In the genomic region with DNA sequence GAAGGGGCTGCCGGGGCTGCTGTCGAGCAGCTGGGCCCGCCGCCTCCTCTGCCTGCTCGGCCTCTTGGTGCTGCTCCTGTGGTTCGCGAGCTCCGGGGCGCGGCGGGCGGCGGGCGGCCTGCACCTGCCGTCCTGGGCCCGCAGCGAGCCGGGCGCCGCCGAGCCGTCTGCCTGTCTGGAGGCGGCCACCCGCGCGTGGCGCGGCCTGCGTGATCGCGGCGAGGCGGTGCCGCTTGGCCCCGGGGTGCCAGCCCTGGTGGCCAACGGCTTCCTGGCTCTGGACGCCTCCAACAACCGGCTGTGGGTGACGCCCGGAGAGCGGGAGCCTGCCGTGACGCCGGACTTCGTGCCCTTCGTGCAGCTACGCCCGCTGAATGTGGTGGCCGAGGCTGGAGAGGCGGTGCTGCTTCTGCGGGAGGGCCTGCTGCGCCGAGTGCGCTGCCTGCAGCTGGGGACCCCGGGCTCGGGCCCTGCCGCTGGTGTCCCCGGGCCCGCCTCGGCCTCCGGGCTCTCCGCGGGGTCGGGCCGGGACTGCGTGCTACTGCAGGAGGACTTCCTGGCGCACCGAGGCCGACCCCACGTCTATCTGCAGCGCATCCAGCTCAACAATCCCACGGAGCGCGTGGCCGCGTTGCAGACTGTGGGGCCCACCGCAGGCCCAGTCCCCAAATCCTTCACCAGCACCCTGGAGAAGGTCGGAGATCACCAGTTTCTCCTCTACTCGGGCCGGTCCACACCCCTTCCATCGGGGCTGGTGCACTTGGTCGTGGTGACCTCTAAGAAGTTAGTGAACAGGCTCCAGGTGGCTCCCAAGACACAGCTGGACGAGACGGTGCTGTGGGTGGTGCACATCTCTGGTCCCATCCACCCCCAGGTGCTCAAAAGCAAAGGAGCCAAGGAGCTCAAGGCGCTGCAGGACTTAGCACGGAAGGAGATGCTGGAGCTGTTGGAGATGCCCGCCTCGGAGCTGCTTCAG, we compare ENCODE assay signal across 8 mouse cellular contexts. TPM values are rescaled to one million over a fixed set of nuclear protein-coding genes. Genes with fewer than 3 reads are reported as not detected.
DNase-seq lines count a peak whose midpoint lies in the region; ATAC-seq and TF ChIP-seq lines count a peak whose summit lies in the region.

No protein-coding gene starts in this region.

- DNase-seq in kidney, adult 2 months, result peak; percentile 45
- no peak for DNase-seq in kidney, adult 18-20 months
- DNase-seq in ZHBTc4 (ENCODE audit: low read depth, low spot score), result peak; percentile 42
- DNase-seq in forebrain, embryonic 14.5 days (ENCODE audit: low spot score), result no peak
- no peak for DNase-seq in midbrain, embryonic 11.5 days (ENCODE audit: low spot score, missing footprints)
- DNase-seq in stomach, postnatal 0 days (ENCODE audit: low spot score), result peak; percentile 74
- no peak for DNase-seq in layer of hippocampus, postnatal 14 days (ENCODE audit: low spot score in 2 of 2)

- H3K4me1 ChIP-seq in kidney, adult 2 months (ENCODE audit: control insufficient read depth, insufficient read depth, low read length), result peaks cover 25% of the 10 kb centered on the region
- H3K4me1 ChIP-seq in forebrain, embryonic 14.5 days (ENCODE audit: control insufficient read depth, insufficient read depth, low read length), result peaks cover 25% of the 10 kb centered on the region
- H3K4me1 ChIP-seq in kidney, embryonic 16.5 days (ENCODE audit: insufficient read depth, low read length), result peaks cover 43% of the 10 kb centered on the region
- peaks cover 14% of the 10 kb centered on the region for H3K4me1 ChIP-seq in midbrain, embryonic 11.5 days (ENCODE audit: control insufficient read depth, insufficient read depth, low read length)
- H3K4me1 ChIP-seq in stomach, postnatal 0 days (replicated peaks; ENCODE audit: control insufficient read depth, insufficient read depth), result peaks cover 11% of the 10 kb centered on the region; the same call in 1 of the 2 replicates

- 3% methylated on average over 86 of the region's 88 CpGs for WGBS in kidney, adult 2 months
- WGBS in forebrain, embryonic 14.5 days, result 7% methylated on average over 78 of the region's 88 CpGs
- WGBS in kidney, embryonic 16.5 days, result 6% methylated on average over 86 of the region's 88 CpGs
- whole genome bisulfite sequencing in midbrain, embryonic 11.5 days, result 9% methylated on average over 72 of the region's 88 CpGs
- 5% methylated on average over 63 of the region's 88 CpGs for WGBS in stomach, postnatal 0 days

- no peak for TF ChIP-seq EP300 in stomach, postnatal 0 days (optimal IDR thresholded peaks at IDR 0.05)

- no peaks in the 10 kb centered on the region for H3K27me3 ChIP-seq in kidney, adult 2 months (replicated peaks; ENCODE audit: control insufficient read depth, insufficient read depth, low read length)
- no peaks in the 10 kb centered on the region for H3K27me3 ChIP-seq in forebrain, embryonic 14.5 days (replicated peaks; ENCODE audit: control insufficient read depth, insufficient read depth, low read length)
- no peaks in the 10 kb centered on the region for H3K27me3 ChIP-seq in kidney, embryonic 16.5 days (ENCODE audit: insufficient read depth, low read length)
- H3K27me3 ChIP-seq in midbrain, embryonic 11.5 days (ENCODE audit: control insufficient read depth, insufficient read depth, low read length), result no peaks in the 10 kb centered on the region; the same call in 1 of the 2 replicates
- no peaks in the 10 kb centered on the region for H3K27me3 ChIP-seq in stomach, postnatal 0 days (ENCODE audit: control insufficient read depth, insufficient read depth, low read length)

- no peak for TF ChIP-seq CTCF in kidney, adult 2 months (conservative IDR thresholded peaks at IDR 0.05; ENCODE audit: insufficient read depth, insufficient read length, low read depth, low read length)
- no peak for TF ChIP-seq CTCF in stomach, postnatal 0 days (IDR thresholded peaks at IDR 0.05; ENCODE audit: low read depth)

- H3K4me2 ChIP-seq in forebrain, embryonic 14.5 days (ENCODE audit: low read length), result peak overlapping the region; percentile 99
- H3K4me2 ChIP-seq in kidney, embryonic 16.5 days (replicated peaks; ENCODE audit: low read depth, low read length), result peak overlapping the region; percentile 90
- peak overlapping the region; percentile 100 for H3K4me2 ChIP-seq in midbrain, embryonic 11.5 days
- H3K4me2 ChIP-seq in stomach, postnatal 0 days (replicated peaks; ENCODE audit: low read depth), result peak overlapping the region; percentile 99

- H3K36me3 ChIP-seq in kidney, adult 2 months (ENCODE audit: control insufficient read depth, insufficient read depth, low read length), result peaks cover 10% of the 10 kb centered on the region
- peaks cover 31% of the 10 kb centered on the region for H3K36me3 ChIP-seq in forebrain, embryonic 14.5 days (ENCODE audit: control insufficient read depth, insufficient read depth, low read length)
- peaks cover 30% of the 10 kb centered on the region for H3K36me3 ChIP-seq in kidney, embryonic 16.5 days (ENCODE audit: insufficient read depth, low read length)
- H3K36me3 ChIP-seq in midbrain, embryonic 11.5 days (ENCODE audit: control insufficient read depth, insufficient read depth, low read length), result peaks cover 14% of the 10 kb centered on the region; the same call in 1 of the 2 replicates
- peaks cover 17% of the 10 kb centered on the region for H3K36me3 ChIP-seq in stomach, postnatal 0 days (ENCODE audit: control insufficient read depth, insufficient read depth, low read length)

- no peak for TF ChIP-seq POLR2A in kidney, adult 2 months (IDR thresholded peaks at IDR 0.05; ENCODE audit: low read depth, low read length)

- no peaks in the 10 kb centered on the region for H3K9me3 ChIP-seq in forebrain, embryonic 14.5 days (replicated peaks; ENCODE audit: control insufficient read depth, low read length)
- no peaks in the 10 kb centered on the region for H3K9me3 ChIP-seq in kidney, embryonic 16.5 days (ENCODE audit: low read length)
- no peaks in the 10 kb centered on the region for H3K9me3 ChIP-seq in midbrain, embryonic 11.5 days (ENCODE audit: control insufficient read depth, low read length)
- H3K9me3 ChIP-seq in stomach, postnatal 0 days (ENCODE audit: control insufficient read depth, low read length), result no peaks in the 10 kb centered on the region

- H3K9ac ChIP-seq in forebrain, embryonic 14.5 days (ENCODE audit: low read length), result peak overlapping the region; percentile 86
- peak overlapping the region; percentile 89 for H3K9ac ChIP-seq in kidney, embryonic 16.5 days (replicated peaks; ENCODE audit: low read length)
- H3K9ac ChIP-seq in midbrain, embryonic 11.5 days (ENCODE audit: low read length), result peak overlapping the region; percentile 84
- H3K9ac ChIP-seq in stomach, postnatal 0 days (ENCODE audit: low read length), result peak overlapping the region; percentile 90

- peak overlapping the region; percentile 82 for H3K4me3 ChIP-seq in kidney, adult 2 months (ENCODE audit: insufficient read depth, low read depth, low read length)
- peak overlapping the region; percentile 92 for H3K4me3 ChIP-seq in forebrain, embryonic 14.5 days (ENCODE audit: low read depth, low read length)
- H3K4me3 ChIP-seq in kidney, embryonic 16.5 days (ENCODE audit: low read length), result peak overlapping the region; percentile 90
- peak overlapping the region; percentile 97 for H3K4me3 ChIP-seq in midbrain, embryonic 11.5 days (ENCODE audit: low read depth, low read length)
- H3K4me3 ChIP-seq in stomach, postnatal 0 days (ENCODE audit: low read depth, low read length), result peak overlapping the region; percentile 92

- ATAC-seq in forebrain, embryonic 14.5 days, result peak; percentile 66
- ATAC-seq in kidney, embryonic 16.5 days (ENCODE audit: low FRiP score, low TSS enrichment), result peak; percentile 25
- peak; percentile 67 for ATAC-seq in midbrain, embryonic 11.5 days (ENCODE audit: low FRiP score)
- peak; percentile 71 for ATAC-seq in stomach, postnatal 0 days (ENCODE audit: low FRiP score, low TSS enrichment)

- H3K27ac ChIP-seq in kidney, adult 2 months (ENCODE audit: insufficient read depth, low read depth, low read length), result peak overlapping the region; percentile 21; the same call in 1 of the 2 replicates
- H3K27ac ChIP-seq in forebrain, embryonic 14.5 days (ENCODE audit: low read depth, low read length), result peak overlapping the region; percentile 55; the same call in 1 of the 2 replicates
- peak overlapping the region; percentile 72 for H3K27ac ChIP-seq in kidney, embryonic 16.5 days (ENCODE audit: low read length)
- 0 out of 2 replicates have a peak overlapping the region, but pooled peaks have one; percentile 5 for H3K27ac ChIP-seq in midbrain, embryonic 11.5 days (ENCODE audit: low read depth, low read length)
- peak overlapping the region; percentile 91 for H3K27ac ChIP-seq in stomach, postnatal 0 days (replicated peaks)

RNA-seq across cellular contexts. Expression of a gene that starts 0.6 kb away (rescaled TPM):
- 62.6 and 82.4 TPM in 2 replicates for polyA plus RNA-seq in kidney, adult 2 months (2012; rRNA removed)
- 12.5 TPM in 2 replicates for polyA plus RNA-seq in forebrain, embryonic 14.5 days (2014; fragmentation: Nextera tagmentation; extraction: Ambion mirVana)
- polyA plus RNA-seq in kidney, embryonic 16.5 days (2015; fragmentation: Nextera tagmentation; extraction: Ambion mirVana), result 10.4 and 13.9 TPM in 2 replicates
- polyA plus RNA-seq in midbrain, embryonic 11.5 days (2014; fragmentation: Nextera tagmentation; extraction: Ambion mirVana), result 14.3 and 15.3 TPM in 2 replicates
- 13.3 and 15.5 TPM in 2 replicates for polyA plus RNA-seq in stomach, postnatal 0 days (2015; fragmentation: Nextera tagmentation; extraction: Ambion mirVana)
- total RNA-seq in layer of hippocampus, postnatal 14 days (2021), result 10 to 100 TPM; 27.7 to 28.8 TPM

RNA-seq across cellular contexts. Expression of a gene that starts 4.8 kb away (rescaled TPM):
- polyA plus RNA-seq in kidney, adult 2 months (2012; rRNA removed), result 42.1 and 45.9 TPM in 2 replicates
- 15.0 and 18.8 TPM in 2 replicates for polyA plus RNA-seq in forebrain, embryonic 14.5 days (2014; fragmentation: Nextera tagmentation; extraction: Ambion mirVana)
- polyA plus RNA-seq in kidney, embryonic 16.5 days (2015; fragmentation: Nextera tagmentation; extraction: Ambion mirVana), result 58.6 and 61.5 TPM in 2 replicates
- polyA plus RNA-seq in midbrain, embryonic 11.5 days (2014; fragmentation: Nextera tagmentation; extraction: Ambion mirVana), result 24.2 and 25.8 TPM in 2 replicates
- polyA plus RNA-seq in stomach, postnatal 0 days (2015; fragmentation: Nextera tagmentation; extraction: Ambion mirVana), result 20.1 and 21.7 TPM in 2 replicates
- total RNA-seq in layer of hippocampus, postnatal 14 days (2021), result 10 to 100 TPM; 26.7 to 28.4 TPM

RNA-seq across cellular contexts. Expression of a gene that starts 36.8 kb away (rescaled TPM):
- polyA plus RNA-seq in kidney, adult 2 months (2012; rRNA removed), result 82.8 and 85.5 TPM in 2 replicates
- polyA plus RNA-seq in forebrain, embryonic 14.5 days (2014; fragmentation: Nextera tagmentation; extraction: Ambion mirVana), result 33.8 and 50.1 TPM in 2 replicates
- 45.4 and 47.1 TPM in 2 replicates for polyA plus RNA-seq in kidney, embryonic 16.5 days (2015; fragmentation: Nextera tagmentation; extraction: Ambion mirVana)
- 36.8 and 42.4 TPM in 2 replicates for polyA plus RNA-seq in midbrain, embryonic 11.5 days (2014; fragmentation: Nextera tagmentation; extraction: Ambion mirVana)
- polyA plus RNA-seq in stomach, postnatal 0 days (2015; fragmentation: Nextera tagmentation; extraction: Ambion mirVana), result 26.7 and 27.2 TPM in 2 replicates
- total RNA-seq in layer of hippocampus, postnatal 14 days (2021), result 100 to 1,000 TPM; 188 to 200 TPM

RNA-seq across cellular contexts. Expression of a gene that starts 44.3 kb away (rescaled TPM):
- not detected in 2 replicates for polyA plus RNA-seq in kidney, adult 2 months (2012; rRNA removed)
- polyA plus RNA-seq in forebrain, embryonic 14.5 days (2014; fragmentation: Nextera tagmentation; extraction: Ambion mirVana), result not detected in 2 replicates
- 0.21 TPM in 1 of 2 replicates, not detected in the other for polyA plus RNA-seq in kidney, embryonic 16.5 days (2015; fragmentation: Nextera tagmentation; extraction: Ambion mirVana)
- polyA plus RNA-seq in midbrain, embryonic 11.5 days (2014; fragmentation: Nextera tagmentation; extraction: Ambion mirVana), result 0.23 and 0.29 TPM in 2 replicates
- not detected in 2 replicates for polyA plus RNA-seq in stomach, postnatal 0 days (2015; fragmentation: Nextera tagmentation; extraction: Ambion mirVana)
- total RNA-seq in layer of hippocampus, postnatal 14 days (2021), result not detected

RNA-seq across cellular contexts. Expression of a gene that starts 59.2 kb away (rescaled TPM):
- polyA plus RNA-seq in kidney, adult 2 months (2012; rRNA removed), result 0.30 and 0.58 TPM in 2 replicates
- polyA plus RNA-seq in forebrain, embryonic 14.5 days (2014; fragmentation: Nextera tagmentation; extraction: Ambion mirVana), result 0.80 and 1.1 TPM in 2 replicates
- polyA plus RNA-seq in kidney, embryonic 16.5 days (2015; fragmentation: Nextera tagmentation; extraction: Ambion mirVana), result 0.41 and 1.00 TPM in 2 replicates
- 0.51 and 0.68 TPM in 2 replicates for polyA plus RNA-seq in midbrain, embryonic 11.5 days (2014; fragmentation: Nextera tagmentation; extraction: Ambion mirVana)
- 0.30 and 0.74 TPM in 2 replicates for polyA plus RNA-seq in stomach, postnatal 0 days (2015; fragmentation: Nextera tagmentation; extraction: Ambion mirVana)
- under 1 TPM; 0.45 to 0.92 TPM for total RNA-seq in layer of hippocampus, postnatal 14 days (2021)

Comparison
In these comparisons a context has a peak if more than half of its experiments do, and no peak if none do; other contexts are left out.
1. DNase-seq: peak in kidney, adult 2 months (single experiment), ZHBTc4 (single experiment) and stomach, postnatal 0 days (single experiment); none in kidney, adult 18-20 months (single experiment), forebrain, embryonic 14.5 days (single experiment), midbrain, embryonic 11.5 days (single experiment) and layer of hippocampus, postnatal 14 days (0 of 2).
2. H3K27ac ChIP-seq: peak in every context shown above with its lines; median percentile 91 in stomach, postnatal 0 days; 72 in kidney, embryonic 16.5 days; 55 in forebrain, embryonic 14.5 days; 21 in kidney, adult 2 months; 5 in midbrain, embryonic 11.5 days.
3. Peak in every context shown above with its lines, with median percentiles within 50 percentile points of each other: H3K4me3 ChIP-seq, ATAC-seq, H3K4me2 ChIP-seq and H3K9ac ChIP-seq.